Mouse (Mus musculus) embryo, embryonic 9.5 days (tissue): Measurements from ENCODE around the gene Cyp4a12a.
"Not testable (repeated sequence)": the region's sequence is repeated elsewhere in the genome, so short reads cannot be mapped to it uniquely, and the experiment has no call there.

Source experiments
- DNase-seq: peaks from one replicate; pipeline ENCODE4 v3.0.0-alpha.2; 2017; ENCODE audit errors: extremely low spot score

The Cyp4a12a gene

DNA sequence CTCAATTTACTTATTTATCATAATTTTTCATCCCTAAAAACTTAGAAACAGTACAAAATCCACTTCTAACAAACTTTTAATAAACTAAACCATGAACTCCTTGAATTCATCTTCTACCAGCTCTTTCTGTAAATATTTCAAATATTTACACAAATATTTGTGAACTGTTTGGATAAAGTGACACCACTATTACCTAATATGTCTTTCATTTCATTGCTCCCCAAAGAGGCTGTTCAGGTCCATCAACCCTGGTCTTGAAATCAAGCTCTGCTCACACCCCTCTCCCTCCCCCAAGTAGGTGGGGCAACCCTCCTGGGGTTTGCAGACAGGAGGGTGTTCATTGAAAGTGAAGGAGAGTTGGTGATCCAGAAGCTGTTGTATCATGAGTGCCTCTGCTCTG, at the start of gene Cyp4a12a:
Gene Cyp4a12a (plus strand): TSS at position 301 of the 400 bp plus-strand sequence.
- not testable (repeated sequence) for DNase-seq

DNA sequence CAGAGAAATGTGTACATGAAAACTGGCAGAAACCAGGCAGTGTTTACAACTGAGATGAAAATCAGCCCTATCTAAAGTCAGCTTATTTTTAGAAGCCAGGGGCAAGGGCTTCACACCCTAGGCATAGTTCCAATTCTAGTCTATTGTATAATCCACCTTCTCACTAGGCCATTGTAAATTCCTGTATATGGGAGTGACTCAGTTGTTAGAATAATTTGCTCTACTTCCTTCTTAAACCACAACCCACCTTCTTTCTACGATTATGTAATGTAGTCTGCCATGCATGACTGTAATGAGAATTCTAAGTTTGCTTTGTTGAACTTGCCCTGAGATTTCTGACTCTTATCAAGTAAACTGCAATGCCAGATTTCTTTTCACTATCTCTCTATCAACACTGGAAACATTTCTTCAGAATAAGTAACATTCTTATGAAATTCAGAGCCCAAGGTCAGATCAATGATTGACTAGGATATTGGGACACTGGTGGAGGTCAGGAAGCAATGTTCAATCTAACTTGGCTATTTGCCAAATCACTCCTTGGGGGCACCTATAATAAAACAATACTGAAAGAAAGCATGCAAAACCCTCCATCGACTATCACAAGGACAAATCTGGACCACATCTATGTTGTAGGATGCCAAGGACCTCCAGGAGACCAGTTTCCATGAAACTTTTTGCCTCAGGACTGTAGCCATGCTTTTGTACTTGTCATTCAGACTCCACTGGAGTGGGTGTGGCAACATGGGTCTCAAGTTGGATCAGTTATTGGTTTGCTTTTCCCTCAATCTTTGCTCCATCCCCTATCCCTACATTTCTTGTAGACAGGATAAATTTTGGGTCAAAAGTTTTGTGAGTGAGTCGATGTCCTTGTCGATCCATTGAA, 33.9 kb upstream of the Cyp4a12a start:
- not testable (repeated sequence) for DNase-seq

DNA sequence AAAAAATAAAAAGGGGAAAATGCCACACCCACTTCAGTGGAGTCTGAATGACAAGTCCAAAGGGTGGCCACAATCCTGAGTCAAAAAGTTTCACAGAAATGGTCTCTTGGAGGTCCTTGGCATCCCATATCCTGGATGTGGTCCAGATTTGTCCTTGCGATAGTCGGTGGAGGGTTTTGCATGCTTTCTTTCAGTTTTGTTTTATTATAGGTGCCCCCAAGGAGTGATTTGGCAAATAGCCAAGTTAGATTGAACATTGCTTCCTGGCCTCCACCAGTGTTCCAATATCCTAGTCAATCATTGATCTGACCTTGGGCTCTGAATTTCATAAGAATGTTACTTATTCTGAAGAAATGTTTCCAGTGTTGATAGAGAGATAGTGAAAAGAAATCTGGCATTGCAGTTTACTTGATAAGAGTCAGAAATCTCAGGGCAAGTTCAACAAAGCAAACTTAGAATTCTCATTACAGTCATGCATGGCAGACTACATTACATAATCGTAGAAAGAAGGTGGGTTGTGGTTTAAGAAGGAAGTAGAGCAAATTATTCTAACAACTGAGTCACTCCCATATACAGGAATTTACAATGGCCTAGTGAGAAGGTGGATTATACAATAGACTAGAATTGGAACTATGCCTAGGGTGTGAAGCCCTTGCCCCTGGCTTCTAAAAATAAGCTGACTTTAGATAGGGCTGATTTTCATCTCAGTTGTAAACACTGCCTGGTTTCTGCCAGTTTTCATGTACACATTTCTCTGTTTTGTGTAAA, 20.4 kb upstream of the Cyp4a12a start:
- not testable (repeated sequence) for DNase-seq

DNA sequence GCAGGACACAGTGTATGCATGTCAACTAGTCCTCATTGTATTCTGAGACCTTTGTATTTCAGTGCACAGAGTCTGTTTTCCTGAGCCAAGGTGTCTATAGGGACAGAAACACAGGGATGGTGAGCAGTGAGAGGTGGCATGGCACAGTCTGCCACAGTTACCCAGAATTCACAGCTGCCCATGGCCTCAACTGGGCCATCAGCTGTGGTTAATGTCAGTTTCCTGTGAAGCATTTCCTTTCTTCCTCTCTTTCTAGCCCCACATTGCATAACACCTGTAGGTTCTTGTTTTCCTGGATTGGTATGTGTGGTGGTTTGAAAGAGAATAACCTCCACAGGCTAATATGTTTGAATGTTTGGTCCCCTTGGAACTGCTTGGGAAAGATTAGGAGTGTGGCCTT, 18.5 kb upstream of the Cyp4a12a start:
- DNase-seq: no peak

DNA sequence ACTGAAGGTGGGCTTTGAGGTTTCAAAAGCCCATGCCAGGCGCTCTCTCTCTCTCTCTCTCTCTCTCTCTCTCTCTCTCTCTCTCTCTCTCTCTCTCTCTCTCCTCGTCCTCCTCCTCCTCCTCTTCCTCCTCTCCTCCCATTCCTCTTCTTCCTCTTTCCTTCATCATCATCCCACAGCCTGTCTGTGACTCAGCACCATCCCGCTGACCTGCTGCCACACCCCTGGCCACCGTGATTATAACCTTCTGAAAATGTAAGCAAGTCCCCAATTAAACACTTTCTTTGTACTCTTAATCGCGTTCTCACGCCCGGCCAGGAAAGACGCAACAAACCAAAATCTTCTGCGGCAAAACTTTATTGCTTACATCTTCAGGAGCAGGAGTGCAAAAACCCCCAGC, 18.1 kb upstream of the Cyp4a12a start:
- DNase-seq: peak; percentile 19

DNA sequence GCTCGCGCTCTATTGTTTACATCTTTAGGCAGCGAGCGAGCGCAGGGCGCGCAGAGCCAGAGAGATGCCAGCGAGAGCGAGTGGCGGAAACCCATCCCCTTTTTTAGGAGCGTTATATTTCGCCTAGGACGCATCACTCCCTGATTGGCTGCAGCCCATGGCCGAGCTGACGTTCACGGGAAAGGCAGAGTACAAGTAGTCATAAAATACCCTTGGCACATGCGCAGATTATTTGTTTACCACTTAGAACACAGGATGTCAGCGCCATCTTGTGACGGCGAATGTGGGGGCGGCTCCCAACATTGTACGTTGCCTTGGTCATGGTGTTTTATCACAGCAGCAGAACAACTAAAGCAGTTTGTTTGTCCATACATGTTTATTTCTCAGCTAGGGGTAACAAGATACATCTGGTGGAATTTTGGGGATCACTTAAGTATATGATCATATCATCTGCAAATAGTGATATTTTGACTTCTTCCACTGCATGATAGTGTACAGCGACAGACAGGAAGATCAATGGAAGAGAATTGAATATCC, 17.5 kb upstream of the Cyp4a12a start:
- DNase-seq: peak; percentile 17

DNA sequence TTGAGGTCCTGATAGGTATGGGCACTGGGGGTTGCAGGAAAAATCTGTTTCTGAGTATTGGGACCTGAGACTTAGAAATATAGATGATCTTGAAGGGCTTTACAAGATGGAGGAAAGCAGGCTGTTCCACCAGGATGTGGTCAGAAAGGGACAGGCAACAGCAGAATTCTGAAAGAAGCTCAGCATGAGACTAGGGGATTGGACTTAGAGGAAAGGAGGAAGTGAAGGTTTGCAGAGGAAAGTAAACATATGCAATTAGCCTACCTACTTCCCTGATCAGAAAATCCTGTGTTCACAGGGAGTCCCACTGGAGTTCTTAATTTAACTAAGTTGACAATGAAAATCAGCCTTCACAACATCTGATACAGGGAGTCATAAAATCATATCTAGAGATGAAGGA, 26.9 kb downstream of the Cyp4a12a start:
- DNase-seq: not testable (repeated sequence)

DNA sequence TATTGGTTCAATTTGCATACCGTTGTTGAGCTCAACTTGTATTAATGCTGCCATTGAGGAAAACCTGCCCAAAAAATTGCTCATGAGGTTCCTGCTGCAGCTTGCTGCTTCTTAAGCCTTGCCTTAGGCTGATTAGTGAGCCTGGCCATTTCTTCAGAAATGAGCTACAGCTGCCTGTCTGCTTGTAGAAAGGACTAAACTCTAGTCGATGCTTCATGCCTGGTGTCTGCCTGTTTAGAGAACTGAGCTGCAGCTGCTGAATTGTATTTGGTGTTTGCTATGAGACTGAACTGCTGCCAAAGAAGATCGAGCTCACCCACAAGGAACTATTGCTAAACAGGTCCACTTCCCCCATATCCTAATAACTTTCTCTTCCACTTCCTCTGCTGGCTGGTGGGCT, 66.8 kb downstream of the Cyp4a12a start:
- DNase-seq: not testable (repeated sequence)

DNA sequence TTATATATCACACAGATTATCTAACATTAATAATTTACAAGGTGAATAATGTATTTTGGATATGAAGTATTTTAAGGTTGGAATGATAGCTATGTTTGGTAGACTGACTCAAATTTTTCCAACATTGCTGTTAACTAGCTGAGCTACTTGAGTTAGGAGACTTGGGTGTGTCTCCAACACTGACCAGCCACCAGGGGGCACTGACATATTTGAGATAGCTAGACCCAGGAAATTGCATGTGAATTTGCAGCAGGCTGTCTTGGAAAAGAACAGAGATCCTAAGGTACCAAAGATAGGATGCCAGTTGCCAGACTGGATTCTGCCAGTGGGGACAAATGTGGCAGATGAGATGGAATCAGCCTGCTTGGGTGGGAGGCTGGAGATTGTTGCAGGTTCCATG, 69.2 kb downstream of the Cyp4a12a start:
- not testable (repeated sequence) for DNase-seq
